Mouse (Mus musculus) forebrain, embryonic 13.5 days (tissue): Measurements from ENCODE around the gene Dapk1. TPM values are rescaled to one million over a fixed set of nuclear protein-coding genes. Genes with fewer than 3 reads are reported as not detected.
A peak's percentile ranks its signal among the peaks of the same experiment; 100 is the strongest.

Source experiments
- ATAC-seq: fragments of 200-750 bp; cut with Nextera tagmentation; 2 replicates; pipeline ENCODE4 v1.8.0; 2017
- H3K27ac ChIP-seq: fragments of 300-500 bp; sonication (generic); 2 replicates; pipeline ENCODE4 v1.5.1; 2015; ENCODE audit warnings: inconsistent platforms, mild to moderate bottlenecking, moderate library complexity
- H3K27me3 ChIP-seq: fragments of 300-500 bp; sonication (generic); 2 replicates; pipeline ENCODE4 v1.6.1; 2015; ENCODE audit warnings: mild to moderate bottlenecking, inconsistent platforms
- H3K36me3 ChIP-seq: fragments of 300-500 bp; sonication (generic); 2 replicates; pipeline ENCODE4 v1.6.1; 2015; ENCODE audit warnings: mild to moderate bottlenecking, inconsistent platforms; ENCODE audit not compliant: poor library complexity, severe bottlenecking
- H3K4me1 ChIP-seq: fragments of 300-500 bp; sonication (generic); 2 replicates; pipeline ENCODE4 v1.6.1; 2015; ENCODE audit warnings: inconsistent platforms
- H3K4me2 ChIP-seq: fragments of 300-500 bp; sonication (generic); 2 replicates; pipeline ENCODE4 v1.6.1; 2015; ENCODE audit warnings: inconsistent platforms, mild to moderate bottlenecking, moderate library complexity
- H3K4me3 ChIP-seq: fragments of 300-500 bp; sonication (generic); 2 replicates; pipeline ENCODE4 v1.5.1; 2015; ENCODE audit warnings: mild to moderate bottlenecking, inconsistent platforms
- H3K9ac ChIP-seq: fragments of 300-500 bp; sonication (generic); 2 replicates; pipeline ENCODE4 v1.6.1; 2015; ENCODE audit warnings: mild to moderate bottlenecking, inconsistent platforms
- H3K9me3 ChIP-seq: fragments of 300-500 bp; sonication (generic); replicated peaks from 2 replicates; pipeline ENCODE4 v1.6.1; 2016; ENCODE audit warnings: inconsistent platforms
- WGBS: fragments of 180-500 bp; shearing (Covaris S2); methylation state at CpG from one replicate; pipeline ENCODE4 v1.1.7; 2015; 5-methylcytosine and 5-hydroxymethylcytosine counted together
- polyA plus RNA-seq: library from polyadenylated mRNA; unstranded; fragments of >200 nt; fragmentation: Nextera tagmentation; extraction: Ambion mirVana; gene quantifications from 2 replicates; pipeline ENCODE4 v1.2.1, GENCODE M21; 2015

Dapk1 gene
- polyA plus RNA-seq, 1 experiment from 2014 or later, result 37.0 TPM

- Histone ChIP-seq H3K9me3 (no peaks in the 10 kb centered on the region), H3K4me3 (no peak overlapping the region), H3K36me3 (no peaks in the 10 kb centered on the region), H3K27me3 (no peaks in the 10 kb centered on the region), H3K4me2 (no peak overlapping the region), H3K4me1 (no peaks in the 10 kb centered on the region), H3K9ac (no peak overlapping the region), H3K27ac (no peak overlapping the region)
- 54% methylated on average over 10 of the region's 10 CpGs for WGBS
- no peak for ATAC-seq
These were observed 69.5 kb downstream of the Dapk1 start for GRCm38 (mm10) chr13:60671235-60671634.

- ATAC-seq, result no peak
- H3K4me1 ChIP-seq, result no peaks in the 10 kb centered on the region
- no peak overlapping the region for H3K4me3 ChIP-seq
- H3K4me2 ChIP-seq, result no peak overlapping the region
- H3K9me3 ChIP-seq, result no peaks in the 10 kb centered on the region
- WGBS, result 90% methylated on average over 8 of the region's 8 CpGs
- no peak overlapping the region for H3K9ac ChIP-seq
- H3K27ac ChIP-seq, result no peak overlapping the region
- H3K36me3 ChIP-seq, result no peaks in the 10 kb centered on the region
- H3K27me3 ChIP-seq, result no peaks in the 10 kb centered on the region
These were observed 70.5 kb downstream of the Dapk1 start for GRCm38 (mm10) chr13:60672287-60672686.

- Histone ChIP-seq H3K4me1 (no peaks in the 10 kb centered on the region), H3K36me3 (no peaks in the 10 kb centered on the region), H3K9me3 (no peaks in the 10 kb centered on the region), H3K4me3 (no peak overlapping the region), H3K27ac (no peak overlapping the region), H3K27me3 (no peaks in the 10 kb centered on the region), H3K9ac (no peak overlapping the region), H3K4me2 (no peak overlapping the region)
- WGBS, result 92% methylated on average over 11 of the region's 11 CpGs
- no peak for ATAC-seq
These were observed 71.3 kb downstream of the Dapk1 start for GRCm38 (mm10) chr13:60672882-60673675.

DNA sequence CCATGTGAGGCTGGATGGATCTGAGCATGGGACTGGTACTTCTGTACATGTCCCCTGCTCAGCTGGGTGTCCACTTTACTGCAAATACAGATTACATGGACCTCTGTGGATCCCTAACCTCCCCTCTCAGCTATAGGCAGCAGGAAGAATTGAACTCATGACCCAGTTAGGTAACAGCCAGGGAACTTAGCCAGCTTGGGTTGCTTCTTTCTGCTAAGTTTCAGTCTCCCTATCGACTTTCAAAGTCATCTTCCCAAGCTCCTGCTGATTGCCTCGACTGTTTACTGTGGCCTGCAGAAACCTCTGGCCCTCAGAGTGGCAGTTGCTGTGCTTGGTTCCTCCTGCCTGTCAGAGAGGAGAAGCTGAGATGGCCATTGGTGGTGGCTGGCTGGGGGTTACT is 72.6 kb downstream of the Dapk1 start:
- H3K4me2 ChIP-seq, result no peak overlapping the region
- H3K36me3 ChIP-seq, result no peaks in the 10 kb centered on the region
- H3K4me3 ChIP-seq, result no peak overlapping the region
- peaks cover 8% of the 10 kb centered on the region; the same call in 1 of the 2 replicates for H3K4me1 ChIP-seq
- H3K9ac ChIP-seq, result no peak overlapping the region
- no peak for ATAC-seq
- no peaks in the 10 kb centered on the region for H3K9me3 ChIP-seq
- H3K27ac ChIP-seq, result no peak overlapping the region
- H3K27me3 ChIP-seq, result no peaks in the 10 kb centered on the region
- 58% methylated on average over 2 of the region's 2 CpGs for WGBS

DNA sequence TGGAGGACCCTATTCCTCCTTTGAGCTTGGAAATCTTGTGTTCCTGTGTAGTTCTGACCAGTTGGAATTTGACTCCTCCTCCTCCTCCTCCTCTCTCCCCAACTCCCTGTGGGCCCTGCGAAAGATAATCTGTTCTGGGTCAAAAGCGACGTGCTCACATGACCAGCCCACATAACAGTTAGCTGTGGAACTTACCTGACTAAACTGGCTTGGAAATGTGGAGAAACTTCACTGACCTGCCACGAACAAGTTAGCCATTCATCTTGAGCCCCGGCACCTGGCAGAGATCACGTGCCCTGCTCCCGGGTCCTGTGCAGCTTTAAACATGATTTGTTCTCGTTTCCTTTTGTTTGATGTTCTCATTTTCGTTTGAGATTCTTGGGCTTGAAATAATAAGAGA is 73.2 kb downstream of the Dapk1 start:
- Histone ChIP-seq H3K4me2 (no peak overlapping the region), H3K27ac (no peak overlapping the region), H3K36me3 (no peaks in the 10 kb centered on the region), H3K4me3 (no peak overlapping the region), H3K27me3 (no peaks in the 10 kb centered on the region), H3K4me1 (peaks cover 8% of the 10 kb centered on the region; the same call in 1 of the 2 replicates), H3K9me3 (no peaks in the 10 kb centered on the region), H3K9ac (no peak overlapping the region)
- 60% methylated on average over 9 of the region's 9 CpGs for WGBS
- ATAC-seq, result no peak

GRCm38 (mm10) chr13:60675416-60675815 is 73.7 kb downstream of the Dapk1 start:
- H3K4me1 ChIP-seq, result peaks cover 8% of the 10 kb centered on the region; the same call in 1 of the 2 replicates
- no peaks in the 10 kb centered on the region for H3K36me3 ChIP-seq
- H3K4me2 ChIP-seq, result no peak overlapping the region
- no peaks in the 10 kb centered on the region for H3K9me3 ChIP-seq
- H3K27me3 ChIP-seq, result no peaks in the 10 kb centered on the region
- ATAC-seq, result no peak
- H3K4me3 ChIP-seq, result no peak overlapping the region
- H3K9ac ChIP-seq, result no peak overlapping the region
- 94% methylated on average over 4 of the region's 4 CpGs for WGBS
- no peak overlapping the region for H3K27ac ChIP-seq

GRCm38 (mm10) chr13:60678912-60679311 is 77.2 kb downstream of the Dapk1 start:
- no peak overlapping the region for H3K4me3 ChIP-seq
- H3K36me3 ChIP-seq, result no peaks in the 10 kb centered on the region
- no peak overlapping the region for H3K9ac ChIP-seq
- H3K4me1 ChIP-seq, result peaks cover 23% of the 10 kb centered on the region
- H3K4me2 ChIP-seq, result no peak overlapping the region
- no peaks in the 10 kb centered on the region for H3K9me3 ChIP-seq
- no peak overlapping the region for H3K27ac ChIP-seq
- no peaks in the 10 kb centered on the region for H3K27me3 ChIP-seq
- ATAC-seq, result no peak
- 83% methylated on average over 6 of the region's 6 CpGs for WGBS

- no peak overlapping the region; the same call in 1 of the 2 replicates for H3K27ac ChIP-seq
- H3K36me3 ChIP-seq, result no peaks in the 10 kb centered on the region
- ATAC-seq, result no peak
- H3K9ac ChIP-seq, result no peak overlapping the region
- H3K27me3 ChIP-seq, result no peaks in the 10 kb centered on the region
- H3K9me3 ChIP-seq, result no peaks in the 10 kb centered on the region
- no peak overlapping the region for H3K4me2 ChIP-seq
- H3K4me1 ChIP-seq, result peaks cover 61% of the 10 kb centered on the region
- no peak overlapping the region for H3K4me3 ChIP-seq
- WGBS, result 88% methylated on average over 15 of the region's 15 CpGs
These were observed 81.3 kb downstream of the Dapk1 start for GRCm38 (mm10) chr13:60682714-60683695.

DNA sequence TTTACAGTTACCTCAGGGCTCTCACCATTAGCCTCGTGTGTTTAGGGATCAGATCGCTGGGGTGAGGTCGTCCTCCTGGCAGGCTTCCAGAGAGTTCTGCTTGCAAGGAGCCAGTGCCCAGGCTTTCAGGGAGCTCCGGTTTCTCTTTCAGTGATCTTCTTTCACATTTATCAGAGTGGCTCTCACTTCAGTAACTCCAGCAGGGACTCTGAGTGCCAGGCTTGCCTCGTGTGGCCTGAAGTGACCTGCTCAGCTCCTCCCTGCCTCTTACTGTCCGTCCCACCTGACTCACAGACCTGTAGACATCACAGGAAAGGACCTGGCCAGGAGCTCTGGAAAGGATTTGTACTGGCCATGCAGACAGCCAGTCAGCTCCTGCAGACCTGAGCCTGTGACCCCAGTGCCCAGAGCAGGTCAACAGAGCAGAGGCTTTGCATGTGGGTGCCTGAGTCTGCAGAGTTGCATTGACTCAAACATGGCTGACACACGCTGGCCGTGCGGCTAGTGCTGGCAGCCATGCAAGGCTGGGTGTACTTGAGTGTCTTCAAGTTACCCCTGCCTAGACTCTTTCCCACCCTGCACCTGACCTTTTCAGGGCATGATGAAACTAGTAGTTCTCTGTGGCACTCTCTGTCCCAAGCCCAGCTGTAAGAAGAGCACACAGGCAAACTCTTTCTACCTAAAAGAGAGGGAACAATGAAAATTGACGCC is 82.5 kb downstream of the Dapk1 start:
- H3K4me3 ChIP-seq, result no peak overlapping the region
- ATAC-seq, result no peak
- whole genome bisulfite sequencing, result 48% methylated on average over 10 of the region's 10 CpGs
- peaks cover 64% of the 10 kb centered on the region for H3K4me1 ChIP-seq
- no peaks in the 10 kb centered on the region for H3K36me3 ChIP-seq
- H3K4me2 ChIP-seq, result no peak overlapping the region
- no peak overlapping the region; the same call in 1 of the 2 replicates for H3K27ac ChIP-seq
- peak overlapping the region; percentile 4; the same call in 1 of the 2 replicates for H3K9ac ChIP-seq
- no peaks in the 10 kb centered on the region for H3K27me3 ChIP-seq
- no peaks in the 10 kb centered on the region for H3K9me3 ChIP-seq

- peak overlapping the region; percentile 73 for H3K27ac ChIP-seq
- H3K4me1 ChIP-seq, result peaks cover 67% of the 10 kb centered on the region
- H3K4me2 ChIP-seq, result no peak overlapping the region
- H3K27me3 ChIP-seq, result no peaks in the 10 kb centered on the region
- no peaks in the 10 kb centered on the region for H3K9me3 ChIP-seq
- no peaks in the 10 kb centered on the region for H3K36me3 ChIP-seq
- peak; percentile 17; the same call in 1 of the 2 replicates for ATAC-seq
- 61% methylated on average over 8 of the region's 8 CpGs for WGBS
- no peak overlapping the region for H3K4me3 ChIP-seq
- H3K9ac ChIP-seq, result 0 out of 2 replicates have a peak overlapping the region, but pooled peaks have one; percentile 10
These were observed 83.1 kb downstream of the Dapk1 start for GRCm38 (mm10) chr13:60684806-60685205.

- peak; percentile 17; the same call in 1 of the 2 replicates for ATAC-seq
- Histone ChIP-seq H3K4me3 (no peak overlapping the region), H3K9ac (0 out of 2 replicates have a peak overlapping the region, but pooled peaks have one; percentile 10), H3K27ac (peak overlapping the region; percentile 73), H3K4me1 (peaks cover 67% of the 10 kb centered on the region), H3K36me3 (no peaks in the 10 kb centered on the region), H3K9me3 (no peaks in the 10 kb centered on the region), H3K27me3 (no peaks in the 10 kb centered on the region), H3K4me2 (no peak overlapping the region)
- WGBS, result 53% methylated on average over 6 of the region's 6 CpGs
These were observed 83.5 kb downstream of the Dapk1 start for GRCm38 (mm10) chr13:60685216-60685615.
